Mouse (Mus musculus): ENCODE results near the gene Smim5. TPM values are rescaled to one million over a fixed set of nuclear protein-coding genes. Genes with fewer than 3 reads are reported as not detected.

Smim5 gene
- polyA plus RNA-seq, 1 experiment from 2014 or later = 1.2 TPM

DNA sequence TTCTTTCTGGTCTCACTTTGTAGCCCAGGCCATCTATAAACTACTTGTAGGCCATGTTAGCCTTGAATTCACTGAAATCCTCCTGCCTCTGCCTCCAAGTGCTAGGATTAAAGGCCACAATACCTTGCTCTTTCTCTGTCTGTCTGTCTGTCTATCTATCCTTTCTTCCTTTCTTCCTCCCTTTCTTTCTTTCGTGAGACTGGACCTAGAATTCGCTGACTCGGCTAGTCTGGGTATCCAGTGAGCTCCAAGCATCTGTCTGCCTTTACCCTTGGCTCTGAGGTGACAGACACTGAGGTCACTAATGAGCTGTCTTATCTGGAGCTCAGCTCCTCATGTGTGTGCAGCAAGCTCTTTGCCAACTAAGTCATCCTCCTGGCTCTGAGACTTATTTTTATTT lies 23.8 kb upstream of the Smim5 start:
- no peak overlapping the region for H3K4me2 ChIP-seq (ENCODE audit: low read length)
- H3K27ac ChIP-seq (ENCODE audit: low read length) = no peak overlapping the region
- no peak overlapping the region for H3K9ac ChIP-seq (replicated peaks; ENCODE audit: low read depth, low read length)
- ATAC-seq = no peak
- WGBS = 96% methylated on average over 3 of the region's 3 CpGs
- no peaks in the 10 kb centered on the region for H3K9me3 ChIP-seq (ENCODE audit: control insufficient read depth, low read length)
- no peak overlapping the region for H3K4me3 ChIP-seq (replicated peaks; ENCODE audit: low read length)
- H3K36me3 ChIP-seq (ENCODE audit: control insufficient read depth, insufficient read depth) = no peaks in the 10 kb centered on the region
- H3K27me3 ChIP-seq (replicated peaks; ENCODE audit: control insufficient read depth, insufficient read depth, low read length) = no peaks in the 10 kb centered on the region
- H3K4me1 ChIP-seq (replicated peaks; ENCODE audit: control insufficient read depth, insufficient read depth, low read length) = no peaks in the 10 kb centered on the region

DNA sequence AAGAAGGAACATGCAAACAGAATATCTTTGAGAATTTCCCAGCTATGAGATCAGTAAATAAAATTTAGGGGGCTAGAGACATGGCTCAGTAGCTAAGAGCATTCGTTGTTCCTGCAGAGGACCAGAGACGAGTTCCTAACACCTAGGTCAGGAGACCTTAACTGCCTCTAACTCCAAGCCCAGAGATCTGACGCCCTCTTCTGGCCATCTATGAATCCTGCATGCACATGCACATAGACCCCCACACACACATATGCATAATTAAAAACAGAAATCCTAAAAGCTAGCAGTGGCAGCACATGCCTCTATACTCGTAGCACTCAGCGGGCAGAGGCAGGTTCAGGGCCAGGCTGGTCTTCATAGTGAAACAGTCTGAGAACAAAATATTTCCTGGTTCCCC lies 23.3 kb upstream of the Smim5 start:
- H3K36me3 ChIP-seq (ENCODE audit: control insufficient read depth, insufficient read depth) = no peaks in the 10 kb centered on the region
- no peaks in the 10 kb centered on the region for H3K4me1 ChIP-seq (replicated peaks; ENCODE audit: control insufficient read depth, insufficient read depth, low read length)
- H3K4me2 ChIP-seq (ENCODE audit: low read length) = no peak overlapping the region
- H3K27me3 ChIP-seq (replicated peaks; ENCODE audit: control insufficient read depth, insufficient read depth, low read length) = no peaks in the 10 kb centered on the region
- 84% methylated on average over 5 of the region's 5 CpGs for WGBS
- no peak overlapping the region for H3K4me3 ChIP-seq (replicated peaks; ENCODE audit: low read length)
- no peak for ATAC-seq
- H3K27ac ChIP-seq (ENCODE audit: low read length) = no peak overlapping the region
- no peaks in the 10 kb centered on the region for H3K9me3 ChIP-seq (ENCODE audit: control insufficient read depth, low read length)
- H3K9ac ChIP-seq (replicated peaks; ENCODE audit: low read depth, low read length) = no peak overlapping the region

DNA sequence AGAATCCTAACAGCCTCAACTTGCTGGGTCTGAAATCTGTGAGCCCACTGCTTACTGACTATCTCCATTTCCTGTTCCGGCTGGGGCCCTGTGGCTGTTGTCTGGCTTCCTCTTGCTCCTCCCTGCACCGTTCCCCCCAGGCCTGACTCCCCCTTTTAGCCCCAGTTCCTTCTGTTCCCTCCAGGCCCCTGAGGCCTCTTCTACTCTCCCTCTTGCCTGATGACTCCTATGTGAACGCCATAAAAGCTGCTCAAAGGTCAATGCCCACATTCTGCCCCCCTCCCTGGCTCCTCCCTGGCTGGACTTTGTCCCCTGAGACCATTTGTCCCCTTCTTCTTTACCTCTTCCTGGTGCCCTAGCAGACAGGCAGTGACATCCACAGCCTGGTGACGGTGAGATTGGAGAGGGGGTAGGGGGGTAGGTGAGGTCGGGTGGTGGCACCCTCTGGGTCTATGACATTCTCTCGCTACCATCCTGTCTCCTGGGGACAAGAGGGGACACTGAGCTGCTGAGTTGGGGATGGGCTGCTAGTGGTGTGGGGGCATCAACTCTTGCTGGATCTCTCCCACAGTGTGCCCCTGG lies 22.5 kb upstream of the Smim5 start:
- ATAC-seq = no peak
- Histone ChIP-seq H3K27me3 (replicated peaks; ENCODE audit: control insufficient read depth, insufficient read depth, low read length) (no peaks in the 10 kb centered on the region), H3K9ac (replicated peaks; ENCODE audit: low read depth, low read length) (no peak overlapping the region), H3K4me3 (replicated peaks; ENCODE audit: low read length) (no peak overlapping the region), H3K4me2 (ENCODE audit: low read length) (no peak overlapping the region), H3K4me1 (replicated peaks; ENCODE audit: control insufficient read depth, insufficient read depth, low read length) (no peaks in the 10 kb centered on the region), H3K36me3 (ENCODE audit: control insufficient read depth, insufficient read depth) (no peaks in the 10 kb centered on the region), H3K27ac (ENCODE audit: low read length) (no peak overlapping the region), H3K9me3 (ENCODE audit: control insufficient read depth, low read length) (no peaks in the 10 kb centered on the region)
- 80% methylated on average over 6 of the region's 6 CpGs for WGBS

DNA sequence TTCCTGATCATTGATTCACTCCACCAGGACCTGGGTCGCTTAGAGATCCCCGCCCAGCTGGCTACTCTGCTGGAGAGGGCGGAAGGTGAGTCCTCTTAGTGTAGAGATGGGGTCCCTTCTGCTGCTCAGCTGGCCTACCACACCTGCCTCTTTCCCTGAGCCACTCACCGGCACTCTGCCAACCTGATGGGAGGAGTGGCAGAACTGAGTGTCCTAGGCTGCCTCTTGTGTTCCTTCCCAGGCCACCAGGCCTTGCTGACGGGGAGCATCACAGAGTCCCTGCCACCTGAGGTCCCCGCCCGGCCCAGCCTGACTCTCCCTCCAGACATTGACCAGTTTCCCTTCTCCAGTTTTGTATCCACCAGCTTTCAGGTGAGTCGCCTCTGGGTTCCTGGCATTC lies 21.7 kb upstream of the Smim5 start:
- Histone ChIP-seq H3K27me3 (replicated peaks; ENCODE audit: control insufficient read depth, insufficient read depth, low read length) (no peaks in the 10 kb centered on the region), H3K9me3 (ENCODE audit: control insufficient read depth, low read length) (no peaks in the 10 kb centered on the region), H3K4me2 (ENCODE audit: low read length) (no peak overlapping the region), H3K4me3 (replicated peaks; ENCODE audit: low read length) (no peak overlapping the region), H3K9ac (replicated peaks; ENCODE audit: low read depth, low read length) (no peak overlapping the region), H3K27ac (ENCODE audit: low read length) (no peak overlapping the region), H3K4me1 (replicated peaks; ENCODE audit: control insufficient read depth, insufficient read depth, low read length) (no peaks in the 10 kb centered on the region), H3K36me3 (ENCODE audit: control insufficient read depth, insufficient read depth) (no peaks in the 10 kb centered on the region)
- 75% methylated on average over 8 of the region's 8 CpGs for WGBS
- no peak for ATAC-seq

DNA sequence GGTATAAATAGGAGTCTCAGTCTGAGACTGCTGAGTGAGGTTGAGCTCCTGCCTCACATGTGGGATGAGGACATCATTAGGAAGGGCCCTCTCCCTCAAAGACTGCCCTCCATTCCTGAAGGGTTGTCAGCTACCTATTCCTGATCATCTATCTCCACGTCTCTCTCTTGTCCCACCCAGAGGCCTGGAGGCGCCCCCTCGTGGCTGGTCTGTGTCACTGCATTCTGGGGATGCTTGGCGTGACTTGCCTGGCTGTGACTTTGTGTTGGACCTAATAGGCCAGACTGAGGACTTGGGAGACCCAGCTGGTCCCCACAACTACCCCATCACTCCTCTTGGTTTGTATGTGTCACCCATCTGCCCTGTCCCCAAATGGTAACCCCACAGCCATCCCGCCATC lies 18.8 kb upstream of the Smim5 start:
- WGBS = 23% methylated on average over 5 of the region's 5 CpGs

DNA sequence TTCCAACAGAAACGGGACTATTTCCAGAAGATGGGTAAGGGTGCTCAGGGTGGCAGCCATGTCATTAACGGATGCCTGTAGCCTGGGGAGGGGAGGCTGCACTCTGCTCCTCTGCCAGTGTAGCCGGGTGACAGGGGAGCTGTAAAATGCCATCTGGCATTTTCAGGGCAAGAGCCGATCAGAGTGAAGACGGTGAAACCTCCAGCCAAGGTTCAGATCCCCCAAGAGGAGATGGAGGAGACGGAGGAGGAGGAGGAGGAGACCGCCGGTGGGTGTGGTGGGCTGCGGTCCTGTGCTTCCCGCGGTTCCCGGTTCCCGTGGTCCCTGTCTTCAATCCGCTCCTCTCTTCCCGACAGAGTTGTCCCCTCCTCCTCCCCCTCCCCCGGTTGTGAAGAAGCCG lies 16.5 kb upstream of the Smim5 start:
- WGBS = 34% methylated on average over 17 of the region's 17 CpGs
- no peak overlapping the region for H3K9ac ChIP-seq (replicated peaks; ENCODE audit: low read depth, low read length)
- H3K36me3 ChIP-seq (ENCODE audit: control insufficient read depth, insufficient read depth) = no peaks in the 10 kb centered on the region
- H3K4me1 ChIP-seq (replicated peaks; ENCODE audit: control insufficient read depth, insufficient read depth, low read length) = 0 out of 2 replicates have a peak, but pooled peaks cover 2% of the 10 kb centered on the region
- no peak overlapping the region for H3K27ac ChIP-seq (ENCODE audit: low read length)
- no peak overlapping the region for H3K4me3 ChIP-seq (replicated peaks; ENCODE audit: low read length)
- ATAC-seq = no peak
- H3K27me3 ChIP-seq (replicated peaks; ENCODE audit: control insufficient read depth, insufficient read depth, low read length) = peaks cover 3% of the 10 kb centered on the region; the same call in 1 of the 2 replicates
- H3K4me2 ChIP-seq (ENCODE audit: low read length) = no peak overlapping the region
- no peaks in the 10 kb centered on the region for H3K9me3 ChIP-seq (ENCODE audit: control insufficient read depth, low read length)

More for the DNA sequence above, 18.8 kb upstream of the Smim5 start:
- H3K27me3 ChIP-seq (replicated peaks; ENCODE audit: control insufficient read depth, insufficient read depth, low read length) = peaks cover 3% of the 10 kb centered on the region; the same call in 1 of the 2 replicates
- H3K9ac ChIP-seq (replicated peaks; ENCODE audit: low read depth, low read length) = no peak overlapping the region
- H3K36me3 ChIP-seq (ENCODE audit: control insufficient read depth, insufficient read depth) = no peaks in the 10 kb centered on the region
- H3K4me2 ChIP-seq (ENCODE audit: low read length) = no peak overlapping the region
- no peak overlapping the region for H3K4me3 ChIP-seq (replicated peaks; ENCODE audit: low read length)
- H3K9me3 ChIP-seq (ENCODE audit: control insufficient read depth, low read length) = no peaks in the 10 kb centered on the region
- ATAC-seq = no peak
- H3K4me1 ChIP-seq (replicated peaks; ENCODE audit: control insufficient read depth, insufficient read depth, low read length) = no peaks in the 10 kb centered on the region
- no peak overlapping the region for H3K27ac ChIP-seq (ENCODE audit: low read length)

DNA sequence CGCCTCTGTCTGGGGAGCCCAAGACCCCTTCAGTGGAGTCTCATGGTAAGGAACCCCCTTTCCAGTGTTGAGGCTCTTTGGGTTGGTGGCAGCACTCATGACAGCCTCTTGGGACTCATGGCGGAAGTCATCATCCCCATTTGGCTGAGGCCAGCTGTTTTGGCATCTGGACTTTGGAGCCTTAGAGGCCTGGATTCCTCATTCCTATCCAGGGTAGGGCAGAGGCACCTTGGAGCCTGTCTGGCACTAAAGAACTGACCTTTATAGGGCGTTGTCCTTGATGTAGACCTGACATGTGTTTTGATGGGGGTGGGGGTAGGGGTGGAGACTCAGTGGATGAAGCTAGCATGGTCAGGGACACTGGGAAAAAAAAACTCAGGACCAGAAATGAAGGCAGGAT lies 15.4 kb upstream of the Smim5 start:
- Histone ChIP-seq H3K9me3 (ENCODE audit: control insufficient read depth, low read length) (no peaks in the 10 kb centered on the region), H3K27me3 (replicated peaks; ENCODE audit: control insufficient read depth, insufficient read depth, low read length) (peaks cover 3% of the 10 kb centered on the region; the same call in 1 of the 2 replicates), H3K4me1 (replicated peaks; ENCODE audit: control insufficient read depth, insufficient read depth, low read length) (0 out of 2 replicates have a peak, but pooled peaks cover 2% of the 10 kb centered on the region), H3K36me3 (ENCODE audit: control insufficient read depth, insufficient read depth) (no peaks in the 10 kb centered on the region), H3K4me2 (ENCODE audit: low read length) (no peak overlapping the region), H3K27ac (ENCODE audit: low read length) (no peak overlapping the region), H3K4me3 (replicated peaks; ENCODE audit: low read length) (no peak overlapping the region), H3K9ac (replicated peaks; ENCODE audit: low read depth, low read length) (no peak overlapping the region)
- ATAC-seq = no peak
- WGBS = 96% methylated on average over 3 of the region's 3 CpGs

DNA sequence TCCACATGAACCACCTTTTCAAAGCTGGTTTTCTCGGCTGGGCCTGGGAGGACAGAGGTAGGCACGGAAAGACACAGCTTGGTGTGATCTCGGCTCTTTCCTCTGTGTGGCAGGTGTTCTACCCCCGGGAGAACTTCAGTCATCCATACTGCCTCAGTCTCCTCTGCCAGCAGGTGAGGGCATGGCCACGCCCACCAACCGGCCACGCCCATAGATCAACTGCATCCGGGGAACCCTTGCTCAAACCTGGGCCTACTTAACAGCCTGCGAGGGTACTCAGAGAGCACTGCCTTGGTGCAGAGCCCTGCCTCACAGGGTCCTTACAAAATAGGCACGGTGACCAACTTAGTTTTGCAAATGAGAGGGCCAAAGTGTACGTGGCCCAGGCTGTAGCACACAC lies 14.5 kb upstream of the Smim5 start:
- Histone ChIP-seq H3K9ac (replicated peaks; ENCODE audit: low read depth, low read length) (no peak overlapping the region), H3K27ac (ENCODE audit: low read length) (no peak overlapping the region), H3K9me3 (ENCODE audit: control insufficient read depth, low read length) (no peaks in the 10 kb centered on the region), H3K4me2 (ENCODE audit: low read length) (no peak overlapping the region), H3K27me3 (replicated peaks; ENCODE audit: control insufficient read depth, insufficient read depth, low read length) (peaks cover 3% of the 10 kb centered on the region; the same call in 1 of the 2 replicates), H3K4me1 (replicated peaks; ENCODE audit: control insufficient read depth, insufficient read depth, low read length) (0 out of 2 replicates have a peak, but pooled peaks cover 2% of the 10 kb centered on the region), H3K36me3 (ENCODE audit: control insufficient read depth, insufficient read depth) (no peaks in the 10 kb centered on the region), H3K4me3 (replicated peaks; ENCODE audit: low read length) (no peak overlapping the region)
- 75% methylated on average over 11 of the region's 11 CpGs for WGBS
- no peak for ATAC-seq

DNA sequence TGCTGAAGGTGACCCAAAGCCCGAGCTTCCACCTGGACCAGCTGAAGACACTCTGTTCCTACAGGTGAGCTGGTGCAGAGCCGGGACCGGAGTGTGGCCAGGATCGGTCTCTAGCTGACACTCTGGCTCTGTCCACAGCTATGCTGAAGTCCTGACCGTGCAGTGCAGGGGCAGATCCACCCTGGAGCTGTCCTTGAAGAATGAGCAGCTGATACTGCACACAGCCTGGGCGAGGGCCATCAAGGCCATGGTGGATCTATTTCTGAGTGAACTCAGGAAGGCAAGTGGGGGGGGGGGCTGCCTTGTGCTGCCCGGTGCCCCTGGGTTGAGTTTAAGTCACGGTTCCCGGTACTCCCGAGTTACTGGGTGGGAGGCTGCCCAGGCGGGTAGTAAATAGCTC lies 13.3 kb upstream of the Smim5 start:
- H3K4me3 ChIP-seq (replicated peaks; ENCODE audit: low read length) = no peak overlapping the region
- H3K9me3 ChIP-seq (ENCODE audit: control insufficient read depth, low read length) = no peaks in the 10 kb centered on the region
- no peak for ATAC-seq
- no peaks in the 10 kb centered on the region for H3K36me3 ChIP-seq (ENCODE audit: control insufficient read depth, insufficient read depth)
- no peak overlapping the region for H3K9ac ChIP-seq (replicated peaks; ENCODE audit: low read depth, low read length)
- peaks cover 3% of the 10 kb centered on the region; the same call in 1 of the 2 replicates for H3K27me3 ChIP-seq (replicated peaks; ENCODE audit: control insufficient read depth, insufficient read depth, low read length)
- H3K27ac ChIP-seq (ENCODE audit: low read length) = no peak overlapping the region
- H3K4me1 ChIP-seq (replicated peaks; ENCODE audit: control insufficient read depth, insufficient read depth, low read length) = 0 out of 2 replicates have a peak, but pooled peaks cover 2% of the 10 kb centered on the region
- no peak overlapping the region for H3K4me2 ChIP-seq (ENCODE audit: low read length)
- WGBS = 90% methylated on average over 11 of the region's 11 CpGs

DNA sequence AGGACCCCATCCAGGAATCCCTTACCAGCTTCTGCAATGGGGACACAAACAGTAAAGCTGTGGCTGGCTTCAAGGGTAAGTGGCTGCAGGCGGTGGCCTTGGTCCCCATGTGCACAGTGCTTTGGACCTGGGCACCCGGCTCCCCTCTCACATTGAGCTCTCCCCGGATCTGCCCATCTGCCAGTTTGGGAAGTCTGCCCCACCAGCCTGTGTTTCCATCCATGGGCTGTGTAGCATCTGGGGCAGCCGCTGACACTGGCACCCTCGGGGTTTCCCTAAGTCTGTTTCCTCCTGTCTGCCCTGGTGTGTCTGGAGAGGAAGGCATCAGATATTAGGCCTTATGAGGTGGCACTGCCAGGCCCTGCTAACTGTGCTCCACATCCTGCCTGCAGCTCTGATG lies 11.7 kb upstream of the Smim5 start:
- no peaks in the 10 kb centered on the region for H3K9me3 ChIP-seq (ENCODE audit: control insufficient read depth, low read length)

More for the DNA sequence above, 11.7 kb upstream of the Smim5 start:
- ATAC-seq = no peak
- Histone ChIP-seq H3K9ac (replicated peaks; ENCODE audit: low read depth, low read length) (no peak overlapping the region), H3K27ac (ENCODE audit: low read length) (no peak overlapping the region), H3K27me3 (replicated peaks; ENCODE audit: control insufficient read depth, insufficient read depth, low read length) (peaks cover 3% of the 10 kb centered on the region; the same call in 1 of the 2 replicates), H3K4me1 (replicated peaks; ENCODE audit: control insufficient read depth, insufficient read depth, low read length) (0 out of 2 replicates have a peak, but pooled peaks cover 2% of the 10 kb centered on the region), H3K4me3 (replicated peaks; ENCODE audit: low read length) (no peak overlapping the region), H3K4me2 (ENCODE audit: low read length) (no peak overlapping the region), H3K36me3 (ENCODE audit: control insufficient read depth, insufficient read depth) (no peaks in the 10 kb centered on the region)
- 73% methylated on average over 5 of the region's 5 CpGs for WGBS
